Mouse (Mus musculus) kidney, postnatal 25 days (tissue): ENCODE measurements at regions not wholly inside any gene's neighbourhood (a gene's known extent, or its start where the extent isn't known, plus 50 kb on each side); places are given as distances from the start of the nearest gene placed in this dataset.

Experiments
- DNase-seq, 2 experiments: peaks; one replicate each; pipeline ENCODE4 v3.0.0; 2021; ENCODE audit warnings: mixed read lengths in 2 of 2

DNA sequence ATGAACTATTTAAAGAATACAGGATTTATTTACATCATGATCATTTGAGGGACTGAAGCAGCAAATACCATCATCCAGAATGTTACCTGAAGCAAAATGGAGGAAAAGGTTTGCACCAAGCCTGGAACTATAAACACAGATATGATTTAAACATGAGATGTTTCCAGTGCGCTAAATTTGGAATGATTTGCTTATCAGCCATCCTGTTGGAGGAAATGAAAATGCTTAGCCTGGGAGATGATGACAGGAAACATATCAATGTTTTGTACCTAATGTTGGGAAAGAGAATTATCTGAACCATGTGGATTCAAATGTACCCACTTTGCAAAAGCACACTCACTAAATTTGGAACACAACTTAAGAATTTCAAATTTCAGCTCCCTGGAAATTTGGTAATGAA, 149.3 kb downstream of the Adgra3 start:
- DNase-seq = no peak

DNA sequence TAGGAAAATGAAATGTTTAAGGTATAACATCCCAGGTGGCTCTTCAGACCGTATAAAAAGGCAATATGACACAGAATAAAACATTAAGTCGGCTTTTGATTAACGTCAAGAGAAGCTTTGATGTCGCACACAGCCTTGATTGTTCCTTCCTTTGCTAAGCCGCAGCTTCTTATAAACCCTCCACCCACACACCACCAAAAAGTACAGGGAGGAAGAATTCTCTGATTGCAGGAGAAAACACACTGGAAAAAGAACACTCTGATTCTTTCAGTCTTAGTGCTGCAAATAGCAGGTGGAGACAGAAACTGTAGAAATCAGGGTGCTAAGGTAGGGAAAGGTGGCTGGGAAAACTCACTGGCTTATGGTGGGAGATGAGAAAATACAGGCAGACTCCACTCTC, 162.7 kb downstream of the Adgra3 start:
- no peak for DNase-seq

DNA sequence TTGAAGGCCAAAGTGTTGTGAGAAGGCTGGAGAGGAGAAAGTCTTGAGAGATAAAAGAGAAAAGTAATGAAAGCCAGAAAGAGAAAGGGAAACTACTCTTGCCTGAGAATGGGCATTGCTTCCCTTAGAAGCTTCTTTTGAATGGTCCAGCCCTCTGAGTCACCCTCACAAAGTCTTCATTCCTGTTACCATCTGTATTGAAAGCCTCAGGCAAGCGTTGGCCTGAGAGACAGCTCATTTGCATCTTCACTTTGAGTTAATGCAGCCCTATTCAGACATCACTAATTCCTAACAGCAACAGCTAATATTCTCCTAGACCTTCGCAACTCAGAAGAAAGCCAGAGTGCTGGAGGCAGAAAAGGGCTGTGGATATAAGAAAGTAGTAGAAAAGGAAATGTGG, 178.4 kb downstream of the Adgra3 start:
- no peak for DNase-seq

DNA sequence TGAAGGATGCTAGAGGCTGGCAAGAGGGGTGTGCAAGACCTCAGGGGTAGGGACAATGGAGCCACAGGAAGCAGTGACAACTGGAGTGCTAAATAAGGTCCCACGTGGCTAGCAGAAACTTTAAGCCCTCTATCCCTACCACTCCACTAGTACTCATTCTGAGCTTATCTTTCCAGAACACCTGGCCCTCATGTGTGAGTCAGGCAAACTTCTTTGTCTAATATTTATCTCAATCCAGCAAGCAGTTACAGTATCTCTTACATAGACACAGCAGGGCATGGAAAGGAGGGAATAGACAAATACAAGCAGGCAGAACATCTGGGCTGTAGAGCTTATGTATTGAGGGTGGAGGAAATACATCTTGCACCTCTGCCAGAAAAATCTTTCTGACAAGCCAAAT, 182.6 kb downstream of the Adgra3 start:
- DNase-seq = no peak

DNA sequence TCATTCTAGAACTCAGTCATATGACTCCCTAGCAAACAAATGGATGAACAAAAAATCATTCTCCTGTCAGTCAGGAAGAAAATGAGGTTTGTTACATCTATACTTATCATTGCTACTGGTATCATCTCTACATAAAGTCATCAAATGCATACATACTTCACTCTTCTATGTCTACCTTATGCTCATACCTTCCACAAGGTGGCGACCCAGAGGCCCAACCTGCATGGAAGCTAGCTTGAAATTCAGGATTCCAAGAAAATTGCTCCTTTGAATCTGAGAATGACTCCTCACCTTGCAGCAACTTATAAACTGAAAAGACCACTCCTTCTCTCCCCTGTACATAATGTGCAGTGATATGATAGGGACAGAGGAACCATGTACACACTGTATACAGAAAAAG, 201.6 kb downstream of the Adgra3 start:
- DNase-seq = peak in 1 of 2 experiments; percentile 50

DNA sequence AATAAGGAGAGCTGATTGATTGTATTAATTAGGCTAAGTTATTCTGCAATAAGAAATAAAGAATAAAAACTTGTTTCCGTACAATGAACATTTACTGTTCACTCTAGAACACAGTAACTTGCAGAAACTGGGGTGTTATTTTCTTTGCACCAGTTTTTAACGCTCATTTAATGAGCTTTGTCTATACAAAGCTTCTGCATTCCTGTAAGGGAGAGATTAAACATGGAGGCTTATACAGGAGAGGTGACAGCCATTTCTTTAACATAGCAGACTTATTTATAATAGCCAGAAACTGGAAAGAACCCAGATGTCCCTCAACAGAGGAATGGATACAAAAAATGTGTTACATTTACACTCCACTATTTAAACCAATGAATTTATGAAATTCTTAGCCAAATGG, 202.8 kb downstream of the Adgra3 start:
- DNase-seq = no peak

DNA sequence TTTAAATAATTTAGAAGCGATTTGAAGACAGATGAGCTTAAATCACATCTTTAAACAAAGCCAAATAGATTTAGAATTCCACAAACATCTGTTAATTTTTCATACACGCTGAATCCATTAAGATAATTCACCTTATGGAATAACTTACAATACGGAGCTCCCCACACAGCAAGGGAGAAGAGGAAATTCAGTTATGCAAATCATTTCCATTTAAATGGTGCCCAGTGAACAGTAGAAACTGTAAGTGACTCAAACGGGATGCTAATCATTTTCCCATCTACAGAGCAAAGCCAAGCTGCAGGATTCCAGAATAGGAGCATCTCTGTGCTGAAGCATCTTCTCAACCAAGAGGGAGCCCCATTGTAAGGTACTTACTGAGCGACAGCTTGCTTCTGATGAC, 210.1 kb downstream of the Adgra3 start:
- DNase-seq = no peak

DNA sequence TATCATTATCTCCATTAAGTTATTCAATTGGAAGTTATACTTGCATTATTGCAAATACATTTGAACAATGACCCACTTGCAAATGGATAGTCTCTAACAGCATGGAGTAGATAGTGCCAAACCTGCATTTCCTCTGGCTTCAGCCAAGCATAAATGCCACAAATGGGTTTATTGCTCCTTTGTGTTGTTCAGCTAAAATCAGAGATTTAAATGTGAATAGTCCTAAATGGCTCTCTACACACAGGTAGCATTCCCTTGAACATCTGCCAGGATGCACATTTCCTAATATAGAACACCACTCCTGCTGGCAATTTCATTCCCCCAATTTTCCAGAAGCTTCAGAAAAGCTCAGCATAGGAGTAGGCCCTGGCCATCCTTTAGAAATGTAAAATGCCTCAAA, 210.6 kb downstream of the Adgra3 start:
- no peak for DNase-seq

DNA sequence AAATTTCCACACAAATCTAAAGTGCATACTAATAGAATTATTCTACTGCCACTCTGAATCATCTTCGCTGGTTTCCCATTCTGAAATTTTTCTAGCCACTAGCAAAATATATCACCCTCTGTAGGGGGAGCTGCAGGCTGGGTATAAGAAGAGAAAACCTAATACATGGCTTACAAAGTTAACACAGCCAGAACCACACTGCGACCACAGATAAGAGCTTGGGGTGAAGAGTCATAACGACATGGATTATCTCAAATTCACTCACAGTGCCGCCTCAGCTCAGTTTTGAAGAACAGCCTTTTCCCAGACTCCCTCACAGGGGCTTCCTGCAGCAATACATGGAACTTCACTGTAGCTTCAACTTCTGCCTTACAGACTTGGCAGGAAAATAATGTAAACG, 240.0 kb downstream of the Adgra3 start:
- DNase-seq = no peak

DNA sequence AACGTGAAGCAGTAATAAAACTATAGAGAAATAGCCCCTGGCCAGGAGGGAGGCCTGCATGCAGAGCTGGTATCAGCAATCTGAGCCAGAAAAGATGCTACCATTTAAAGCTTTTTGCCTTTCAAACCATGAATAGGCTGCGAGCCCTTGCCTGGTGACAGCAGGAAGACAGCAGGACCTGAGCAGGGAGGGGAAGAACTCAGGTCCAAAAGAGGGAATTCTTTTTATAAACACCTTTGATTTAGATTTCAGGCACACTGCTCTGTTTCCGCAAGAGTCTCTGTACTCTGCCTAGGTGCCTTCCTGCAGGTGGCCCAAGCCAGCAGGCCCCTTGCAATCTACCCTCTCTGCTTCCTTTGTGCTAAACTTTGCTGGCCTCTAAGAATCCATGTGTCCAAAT, 242.1 kb downstream of the Adgra3 start:
- DNase-seq = no peak

DNA sequence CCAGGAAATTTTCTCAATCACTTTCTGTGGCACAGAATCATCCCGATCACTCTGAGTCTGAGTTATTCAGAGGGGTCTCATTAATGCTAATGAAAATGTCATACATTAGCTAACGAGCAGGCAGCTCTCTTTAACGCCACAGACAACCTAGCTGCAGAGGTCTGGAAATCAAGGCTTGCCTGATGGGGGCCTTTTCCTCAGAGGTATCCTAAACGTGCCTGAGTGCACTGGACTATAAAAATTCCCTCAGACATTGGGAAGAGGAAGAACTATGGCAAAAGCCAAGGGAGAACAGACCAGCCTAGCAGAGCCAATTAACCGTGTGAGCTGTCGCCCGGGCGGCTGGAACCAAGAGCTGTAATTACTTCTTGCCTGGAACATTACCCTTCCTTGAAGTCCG, 245.5 kb downstream of the Adgra3 start:
- DNase-seq = no peak

DNA sequence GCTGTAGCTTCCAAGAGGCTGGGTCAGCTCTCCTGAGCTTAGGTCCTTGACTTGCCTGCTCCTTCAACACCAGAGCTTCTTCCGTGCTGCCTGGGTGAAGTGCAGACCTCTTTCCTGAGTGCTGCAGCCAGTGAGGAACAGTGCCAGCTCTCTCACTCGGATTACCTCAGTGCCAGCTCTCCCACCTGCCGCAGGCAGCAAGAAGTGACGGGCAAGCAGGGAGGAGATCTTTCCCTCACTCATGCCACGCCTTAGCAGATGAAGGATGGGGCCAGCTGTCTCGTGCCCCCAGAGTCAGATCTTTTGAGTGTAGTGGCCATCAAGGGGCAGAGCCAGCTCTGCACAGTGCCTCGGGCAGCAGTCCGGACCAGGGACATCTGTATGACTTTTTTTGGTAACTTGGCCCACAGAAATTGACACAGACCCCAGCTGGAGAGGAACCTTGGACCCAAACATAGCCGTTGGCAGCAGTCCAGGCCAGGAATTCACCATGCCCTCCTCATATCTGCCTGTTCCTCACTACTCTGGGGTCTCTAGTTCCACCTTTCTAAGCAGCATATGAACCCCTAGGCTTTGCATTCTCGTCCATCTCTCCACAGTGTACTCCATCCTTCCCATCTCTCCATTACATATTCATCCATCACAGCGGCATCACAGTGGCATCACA, 263.9 kb upstream of the Kcnip4 start:
- DNase-seq = peak in 1 of 2 experiments; percentile 32

DNA sequence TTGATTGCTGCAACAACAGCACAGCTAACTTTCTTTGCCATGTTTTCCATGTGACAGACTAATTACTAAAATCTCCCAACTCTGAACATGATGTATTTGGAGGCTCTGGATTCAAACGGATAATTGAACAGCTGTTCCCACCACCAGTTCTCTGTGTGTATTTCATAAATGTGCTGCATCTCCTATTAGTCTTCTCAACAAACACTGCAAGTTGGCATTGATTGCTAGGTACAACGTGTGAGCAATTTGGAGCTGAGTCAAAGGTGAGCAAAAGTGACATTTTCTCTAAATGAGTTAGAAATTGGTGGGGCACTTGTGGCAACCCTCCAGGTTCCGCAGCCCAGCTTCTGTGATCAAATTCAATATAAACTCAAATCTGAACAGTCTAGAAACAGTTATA, 259.0 kb upstream of the Kcnip4 start:
- DNase-seq = no peak

DNA sequence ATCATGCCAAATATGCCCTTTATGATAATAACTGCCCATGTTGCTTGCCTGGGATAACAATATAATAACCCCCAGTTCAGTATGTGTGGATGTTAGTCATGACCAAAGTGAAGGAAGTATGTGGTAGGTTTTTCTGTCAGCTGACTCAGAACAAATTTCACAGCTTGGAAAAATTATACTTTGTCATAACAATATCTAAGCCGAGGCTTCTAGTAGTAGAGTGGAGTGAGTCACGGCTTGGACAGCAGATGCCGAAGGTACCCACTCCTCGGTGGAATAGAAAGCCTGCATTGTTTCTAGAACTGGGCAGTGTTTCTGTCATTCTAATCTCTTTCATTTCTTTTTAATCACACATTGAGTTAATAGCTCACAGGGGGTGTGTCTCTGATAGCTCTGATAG, 236.3 kb upstream of the Kcnip4 start:
- DNase-seq = no peak

DNA sequence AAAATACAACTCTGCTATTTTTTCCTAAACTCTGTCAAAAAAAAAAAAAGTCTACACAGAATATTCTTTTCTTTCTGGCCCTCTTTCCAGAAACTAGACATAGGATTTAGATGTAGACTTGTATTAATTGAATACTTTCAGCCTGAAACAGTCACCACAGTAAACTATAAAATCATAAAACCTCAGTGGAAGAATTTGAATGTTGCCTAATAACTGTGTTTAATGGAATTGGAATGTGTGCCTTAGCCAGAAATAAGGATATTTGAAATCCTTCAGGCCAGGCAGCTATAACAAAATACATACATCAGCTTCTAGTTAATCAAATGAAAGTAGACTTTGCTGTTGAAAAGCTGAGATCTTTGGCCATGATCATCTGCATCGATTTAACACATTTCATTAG, 230.8 kb upstream of the Kcnip4 start:
- DNase-seq = no peak

DNA sequence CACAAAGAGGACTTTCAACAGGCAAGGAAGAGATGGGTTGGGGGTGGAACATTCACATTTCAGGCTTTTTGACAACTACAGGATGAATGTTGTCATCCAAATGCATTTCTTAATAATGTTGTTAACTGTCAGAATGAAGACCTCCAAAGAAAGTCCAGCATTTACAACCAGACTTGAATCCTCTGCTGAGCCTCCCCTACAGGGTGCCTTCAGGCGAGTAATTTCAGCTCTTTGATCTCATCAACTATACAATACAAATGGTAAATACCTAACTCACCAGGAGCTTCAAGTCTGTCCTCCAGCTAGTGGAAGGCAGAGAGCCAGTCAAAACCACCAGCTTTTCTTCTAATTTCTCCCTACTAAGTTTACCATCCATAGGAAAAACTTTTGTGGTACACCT, 187.9 kb upstream of the Kcnip4 start:
- no peak for DNase-seq

DNA sequence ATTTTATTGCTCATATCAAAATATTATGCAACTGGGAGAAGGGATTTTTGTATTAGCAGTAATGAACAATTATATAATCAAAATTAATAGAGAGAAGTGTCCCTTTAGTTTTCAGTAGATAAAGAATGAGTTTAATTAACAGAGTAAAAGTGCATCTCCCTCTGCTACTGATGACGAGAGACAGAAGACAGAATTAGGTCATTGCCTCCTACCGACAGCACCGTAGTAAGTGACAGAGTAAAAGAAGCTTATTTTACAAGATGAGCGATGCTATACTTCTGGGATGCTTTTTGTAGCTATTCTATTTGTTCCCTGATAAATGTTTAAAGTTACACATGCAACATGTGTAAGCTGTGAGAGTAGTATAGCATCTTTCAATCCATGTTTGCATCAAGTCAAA, 157.4 kb upstream of the Kcnip4 start:
- DNase-seq = no peak

DNA sequence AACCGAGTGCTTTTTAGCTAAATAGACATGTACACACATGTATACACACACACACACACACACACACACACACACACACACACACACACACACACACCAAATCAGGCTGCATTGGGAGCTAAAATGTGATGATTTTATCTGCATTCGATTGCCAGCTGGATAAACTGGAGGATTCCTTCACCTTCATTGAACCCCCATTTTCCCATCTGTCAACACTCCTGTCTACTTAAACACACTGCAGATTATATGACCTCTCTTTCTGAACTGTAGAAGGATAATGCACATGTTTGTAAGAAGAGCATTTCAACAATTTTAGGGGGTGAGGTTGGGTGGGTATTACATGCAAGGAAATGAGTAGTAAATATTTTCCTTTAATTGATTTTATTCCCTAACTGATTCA, 156.8 kb upstream of the Kcnip4 start:
- DNase-seq = no peak

DNA sequence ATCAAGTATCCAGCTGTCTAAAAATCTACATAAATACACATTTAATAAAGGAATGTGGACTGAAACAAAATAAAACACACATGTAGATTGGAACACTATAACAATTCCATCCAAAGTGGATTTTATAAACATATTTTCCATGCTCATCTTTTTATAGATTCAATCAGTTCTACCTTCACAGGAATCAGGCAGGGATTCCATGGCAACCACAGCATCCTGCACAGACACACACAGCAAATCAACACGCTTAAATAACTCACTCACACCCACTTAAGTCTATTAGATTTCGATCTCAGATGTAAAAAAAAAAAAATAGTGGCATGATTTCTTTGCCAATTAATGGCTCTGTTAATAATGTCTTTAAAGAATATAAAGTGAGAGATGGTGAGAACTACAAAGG, 151.2 kb upstream of the Kcnip4 start:
- no peak for DNase-seq

DNA sequence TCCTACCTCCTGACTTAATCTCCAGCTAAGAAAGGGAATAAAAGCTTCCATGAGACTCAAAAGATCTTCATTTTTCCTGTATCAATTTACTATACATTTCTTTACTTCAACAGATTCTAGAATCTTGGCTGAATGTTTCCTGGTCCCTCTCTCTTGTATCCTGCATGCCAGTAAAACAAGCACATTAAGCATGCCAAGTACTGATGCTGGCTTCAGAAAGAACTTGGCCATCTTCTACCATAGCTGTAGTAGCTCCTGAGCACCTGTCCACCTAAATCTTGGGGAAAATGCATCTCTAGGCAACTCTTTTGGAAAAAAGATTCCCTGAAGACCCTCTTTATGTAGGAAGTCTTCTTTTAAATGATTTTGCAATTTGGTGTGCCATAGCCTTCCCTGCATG, 140.5 kb upstream of the Kcnip4 start:
- DNase-seq = no peak

DNA sequence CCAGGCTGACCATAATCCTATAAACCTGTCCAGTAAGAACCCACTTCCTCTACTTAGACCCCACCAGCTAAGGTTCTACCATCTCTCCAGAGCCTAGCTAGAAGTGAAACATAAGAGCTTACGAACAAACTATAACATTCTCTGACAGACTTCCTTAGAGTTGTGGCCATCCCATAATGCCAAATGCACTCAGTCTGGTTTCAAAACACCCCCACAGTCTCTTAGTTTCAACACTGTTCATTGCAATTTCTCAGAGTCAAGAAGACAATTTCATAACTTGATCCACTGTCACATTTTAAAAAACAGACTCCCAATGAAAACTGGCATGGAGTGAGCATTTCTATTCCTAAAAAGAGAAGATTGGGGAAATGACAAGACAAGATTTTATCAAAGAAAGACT, 139.2 kb upstream of the Kcnip4 start:
- no peak for DNase-seq

DNA sequence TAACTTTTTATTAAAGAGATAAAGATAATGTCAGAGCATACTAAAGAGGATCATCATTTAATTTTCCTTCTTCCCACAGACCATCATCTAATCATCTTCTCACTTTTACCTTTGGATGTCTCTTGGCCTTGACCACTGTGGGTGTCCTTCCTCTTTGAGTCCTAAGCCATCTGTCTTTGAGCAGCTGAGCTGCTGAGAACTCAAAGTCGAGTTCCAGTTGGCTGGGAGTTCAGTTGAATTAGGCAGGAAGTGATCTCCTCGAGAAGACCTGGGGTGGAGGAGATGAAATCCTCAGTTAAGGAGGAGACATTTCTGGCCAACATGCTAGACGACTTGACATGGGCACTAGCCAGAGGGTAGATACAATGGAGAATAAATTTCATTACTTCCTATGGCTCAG, 137.4 kb upstream of the Kcnip4 start:
- no peak for DNase-seq

DNA sequence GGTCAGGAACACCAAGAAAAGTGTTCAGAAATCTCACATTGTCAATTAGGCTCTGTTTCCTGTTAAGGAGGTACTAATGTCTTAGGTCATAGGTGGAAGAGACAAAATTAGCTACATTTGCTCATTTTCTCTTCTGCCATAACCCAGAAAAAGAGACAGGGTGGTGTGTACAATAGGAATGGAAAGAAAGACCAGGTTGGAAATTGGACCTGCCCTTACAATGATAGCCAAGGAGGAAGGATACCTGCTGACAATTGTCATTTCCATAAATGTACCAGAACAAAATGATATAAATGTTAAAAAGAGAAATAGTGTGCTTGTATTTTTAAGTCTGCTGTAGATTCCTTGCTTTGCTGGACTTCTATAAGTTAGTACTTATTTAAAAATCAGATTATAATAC, 135.9 kb upstream of the Kcnip4 start:
- no peak for DNase-seq

DNA sequence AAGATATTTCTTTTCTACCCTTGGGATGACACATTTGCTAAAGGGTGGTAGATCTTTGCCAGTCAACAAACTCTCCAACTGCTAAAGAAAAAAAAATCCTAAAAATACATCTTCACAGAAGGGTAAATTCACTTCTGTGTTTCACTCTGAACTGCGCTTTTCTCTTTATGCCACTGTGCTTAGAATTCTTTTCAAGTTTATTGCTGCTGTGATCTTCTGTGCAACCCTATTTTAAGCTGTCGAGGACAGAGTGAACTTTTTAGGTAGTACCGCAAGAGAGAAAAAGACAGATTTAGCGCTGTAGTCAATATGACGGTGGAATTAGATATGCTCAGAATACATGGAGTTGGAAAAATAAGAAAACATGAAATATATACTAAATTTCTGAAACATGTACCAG, 126.2 kb upstream of the Kcnip4 start:
- no peak for DNase-seq

DNA sequence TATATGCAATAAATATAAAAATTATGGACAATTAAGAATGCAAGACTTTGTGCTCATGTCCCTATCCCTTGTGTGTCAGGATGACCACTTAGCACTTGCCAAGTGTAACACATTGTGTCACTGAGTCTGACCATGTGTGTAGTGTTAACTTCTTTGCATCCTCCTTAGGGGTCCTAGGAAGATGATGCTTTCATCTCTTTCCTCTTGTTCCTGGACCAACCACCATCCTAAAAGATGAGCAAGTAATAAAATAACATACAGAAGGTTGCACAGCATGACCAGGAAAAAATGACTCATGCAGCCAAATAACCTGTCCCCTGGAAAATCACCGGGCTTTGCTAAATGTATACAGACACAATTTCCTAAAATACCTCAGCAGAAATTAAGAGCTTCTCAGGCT, 121.1 kb upstream of the Kcnip4 start:
- no peak for DNase-seq

DNA sequence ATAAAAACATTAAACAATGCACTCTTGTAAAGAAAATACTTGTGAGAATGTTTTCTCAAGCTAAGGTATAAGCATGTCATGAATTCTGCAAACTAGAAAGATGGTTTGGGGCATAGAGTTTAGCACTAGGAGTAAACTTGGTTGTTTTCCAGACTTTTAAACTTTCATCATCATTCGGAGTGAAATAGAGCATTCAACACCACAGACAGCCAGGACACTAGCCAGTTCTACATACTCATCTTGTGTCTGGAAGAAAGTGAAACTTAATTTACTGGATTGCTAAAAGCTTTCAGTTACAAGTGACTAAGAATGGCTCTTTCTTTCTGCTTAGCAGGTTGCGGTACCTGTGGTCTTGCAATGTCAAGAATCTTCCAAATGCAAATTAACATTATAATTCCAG, 119.9 kb upstream of the Kcnip4 start:
- DNase-seq = no peak
